Mouse (Mus musculus) G1E-ER4 (cell line): ENCODE results near the gene Rpl41. TPM values are rescaled to one million over a fixed set of nuclear protein-coding genes. Genes with fewer than 3 reads are reported as not detected.

Experiments
- GATA1 ChIP-seq: IDR thresholded peaks from one replicate; pipeline ENCODE4 v1.8.0; 2012; ENCODE audit warnings: low read length, inconsistent platforms
- polyA plus RNA-seq: library from polyadenylated mRNA; stranded (reverse); fragments of >175 nt; gene quantifications from 2 replicates; pipeline ENCODE4 v1.2.3, GENCODE M21; 2012

The Rpl41 gene
- polyA plus RNA-seq, 1 experiment = 8,707 TPM

DNA sequence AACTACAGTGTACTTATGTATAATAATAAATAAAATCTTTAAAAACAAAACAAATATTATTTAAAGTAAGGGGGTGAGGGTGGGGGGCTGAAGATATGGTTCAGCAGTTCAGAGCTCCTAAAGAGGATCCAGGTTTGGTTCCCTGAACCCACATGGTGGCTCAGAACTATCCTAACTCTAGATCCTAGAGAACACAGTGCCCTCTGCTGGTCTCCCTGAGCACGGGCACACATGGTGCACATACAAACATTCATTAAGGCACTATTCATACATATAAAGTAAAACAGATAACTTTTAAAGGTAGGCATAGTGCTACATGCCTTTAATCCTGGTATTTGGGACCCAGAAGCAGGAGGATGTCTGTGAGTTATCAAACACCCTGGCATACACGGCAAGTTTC lies 26.0 kb upstream of the Rpl41 start:
- no peak for TF ChIP-seq GATA1

DNA sequence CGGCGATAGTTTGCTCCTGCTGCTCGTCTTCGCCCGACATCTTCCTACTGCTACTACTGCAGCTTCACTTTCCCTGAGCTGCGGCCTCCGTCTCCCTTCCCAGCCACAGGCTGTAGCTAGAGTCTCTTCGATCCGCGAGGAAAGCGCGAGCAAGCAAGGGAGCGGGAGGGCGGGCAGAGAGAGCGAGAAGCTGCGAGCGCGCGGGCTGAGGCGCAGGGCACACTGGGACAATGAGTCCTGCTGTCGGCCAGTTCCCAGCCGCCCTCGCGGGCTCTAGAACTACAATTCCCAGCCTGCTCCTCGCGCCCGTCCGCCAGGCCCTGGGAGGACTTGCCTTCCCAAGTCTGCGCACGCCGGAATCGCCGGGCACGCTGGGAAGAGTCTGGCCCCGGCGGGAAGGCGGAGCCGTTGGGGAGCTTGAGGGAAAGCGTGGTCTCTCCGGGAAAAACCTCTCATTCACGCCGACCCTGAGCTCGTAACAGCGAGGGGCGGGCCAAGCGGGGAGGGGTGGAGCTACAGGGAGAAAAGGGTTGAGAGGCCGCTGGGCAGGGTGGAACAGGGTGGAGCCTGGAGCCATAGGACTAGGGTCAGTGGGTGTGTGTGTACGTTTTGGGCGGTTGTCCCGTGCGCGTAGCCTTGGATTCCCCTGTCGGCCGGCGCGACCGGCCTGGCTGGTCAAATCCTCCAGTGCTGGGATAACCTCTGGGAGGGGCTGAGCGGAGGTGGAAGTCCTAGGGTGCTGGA lies 16.9 kb upstream of the Rpl41 start, which contains the start of gene Pa2g4:
Pa2g4 (minus strand) TSS at position 200 of the 744 bp plus-strand sequence.
- TF ChIP-seq GATA1 = no peak

DNA sequence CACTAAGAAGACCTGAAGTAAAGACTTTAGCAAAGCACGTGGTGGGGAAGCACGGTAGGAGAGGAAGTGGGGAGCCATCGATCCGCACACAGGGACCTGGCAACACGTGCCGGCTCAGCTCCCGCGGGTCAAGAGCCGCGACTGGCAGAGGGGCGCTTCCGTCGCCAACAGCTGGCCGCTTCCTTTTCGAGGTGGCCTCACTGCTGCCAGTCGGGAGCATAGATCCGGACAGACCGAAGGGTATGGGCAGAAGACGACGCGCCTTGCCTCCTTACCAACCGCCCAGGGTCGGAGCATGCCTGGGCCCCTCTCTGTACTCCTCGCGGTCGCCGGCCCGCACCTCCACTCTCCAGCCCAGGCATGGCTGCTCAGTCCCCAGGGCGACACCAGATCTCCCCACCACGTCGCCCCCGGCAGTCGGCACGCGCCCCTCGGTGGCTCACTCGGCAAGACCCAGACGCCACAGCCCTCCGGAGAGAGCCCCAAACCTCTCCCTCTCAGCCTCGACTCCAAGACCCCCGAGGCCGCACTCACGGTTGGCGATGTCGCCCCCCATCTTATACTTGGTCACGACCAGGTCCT lies 16.2 kb upstream of the Rpl41 start:
- TF ChIP-seq GATA1 = no peak

DNA sequence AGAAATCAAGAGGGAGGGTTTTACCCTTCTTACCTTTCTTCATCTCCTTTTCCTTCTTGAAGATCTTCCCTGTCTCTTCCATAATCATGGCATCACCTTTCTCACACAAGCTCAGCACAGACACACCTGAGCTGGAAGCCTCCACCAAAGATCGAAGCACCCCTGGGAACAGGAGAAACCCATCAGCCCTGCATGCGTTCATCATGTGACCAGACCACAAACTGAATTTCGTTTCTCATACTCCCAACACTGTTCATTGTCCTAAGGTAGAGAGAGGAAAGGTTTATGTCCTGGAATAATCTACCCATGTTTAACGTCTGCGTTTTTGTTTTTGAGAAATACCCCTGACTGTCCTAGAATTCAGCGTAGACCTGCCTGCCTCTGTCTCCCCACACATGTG lies 14.4 kb upstream of the Rpl41 start:
- TF ChIP-seq GATA1 = no peak

DNA sequence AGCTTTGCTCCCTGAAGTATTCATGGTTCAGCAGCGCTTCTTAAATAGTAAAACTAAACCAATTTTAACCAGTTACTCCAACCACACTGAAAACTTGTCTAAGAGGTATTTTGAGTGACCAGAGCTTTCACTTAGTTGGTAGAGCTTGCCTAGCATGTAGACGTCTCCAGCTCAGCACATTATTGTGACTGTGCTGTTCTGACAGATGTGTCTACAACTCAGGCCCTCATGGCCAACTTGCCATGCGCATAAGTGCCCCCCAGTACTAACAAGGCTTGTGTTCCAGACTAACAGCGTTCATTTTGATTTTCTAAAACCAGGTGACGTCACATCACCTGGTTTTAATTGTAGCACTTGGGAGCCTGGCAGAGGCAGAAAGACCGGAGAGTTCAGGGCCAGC lies 7.9 kb upstream of the Rpl41 start:
- no peak for TF ChIP-seq GATA1

DNA sequence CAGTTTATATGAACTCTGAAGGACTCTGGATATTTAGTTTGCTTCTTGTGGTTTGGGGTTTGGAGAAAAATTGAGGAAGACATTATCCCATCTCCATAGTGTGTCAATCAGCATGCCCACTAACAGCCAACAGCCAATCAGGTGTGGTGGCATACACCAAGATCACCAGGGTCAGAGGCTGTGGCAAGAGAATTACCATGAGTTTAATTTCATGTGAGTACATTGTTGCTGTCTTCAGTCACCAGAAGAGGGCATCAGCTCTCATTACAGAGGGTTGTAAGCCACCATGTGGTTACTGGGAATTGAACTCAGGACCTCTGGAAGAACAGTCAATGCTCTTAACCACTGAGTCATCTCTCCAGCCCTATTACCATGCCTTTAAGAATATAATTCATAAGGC lies 7.2 kb upstream of the Rpl41 start:
- TF ChIP-seq GATA1 = no peak

- TF ChIP-seq GATA1 = no peak
Observed at GRCm38 (mm10) chr10:128547361-128548032, 1.6 kb downstream of the Rpl41 start, which contains the start of gene Zc3h10. Gene Zc3h10, minus strand, starts transcription at chr10:128547774.

GRCm38 (mm10) chr10:128546787-128547186 lies 2.3 kb downstream of the Rpl41 start:
- TF ChIP-seq GATA1 = no peak

- no peak for TF ChIP-seq GATA1
Observed at GRCm38 (mm10) chr10:128546361-128546760, 2.7 kb downstream of the Rpl41 start.

GRCm38 (mm10) chr10:128545570-128545898 lies 3.6 kb downstream of the Rpl41 start:
- no peak for TF ChIP-seq GATA1

GRCm38 (mm10) chr10:128544674-128545569 lies 4.2 kb downstream of the Rpl41 start:
- no peak for TF ChIP-seq GATA1

DNA sequence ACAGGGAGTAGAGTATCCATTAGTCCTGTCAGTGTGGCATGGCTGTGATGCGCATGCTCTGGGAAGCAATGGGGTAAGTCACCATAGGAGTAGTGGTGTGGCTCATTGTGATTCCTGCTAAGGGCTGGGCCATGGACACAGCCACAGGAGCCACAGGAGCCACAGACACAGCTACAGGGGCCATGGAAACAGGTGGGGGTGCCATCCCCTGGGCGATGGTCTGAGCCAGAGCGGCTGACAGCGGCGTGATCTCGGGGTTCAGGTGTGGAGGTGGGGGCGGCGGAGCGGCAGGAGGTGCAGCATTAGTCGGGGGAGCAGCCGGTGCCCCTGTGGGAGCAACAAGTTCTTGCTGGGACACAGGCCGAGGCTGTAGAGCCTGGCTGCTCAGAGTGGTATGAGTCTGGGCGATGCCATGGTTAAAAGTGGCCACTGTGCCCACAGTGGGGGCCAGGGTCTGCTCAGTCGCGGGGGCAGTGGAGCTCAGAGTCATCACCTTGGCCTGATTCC lies 4.9 kb downstream of the Rpl41 start:
- no peak for TF ChIP-seq GATA1

- TF ChIP-seq GATA1 = no peak
Observed at GRCm38 (mm10) chr10:128543100-128543499, 6.0 kb downstream of the Rpl41 start.

DNA sequence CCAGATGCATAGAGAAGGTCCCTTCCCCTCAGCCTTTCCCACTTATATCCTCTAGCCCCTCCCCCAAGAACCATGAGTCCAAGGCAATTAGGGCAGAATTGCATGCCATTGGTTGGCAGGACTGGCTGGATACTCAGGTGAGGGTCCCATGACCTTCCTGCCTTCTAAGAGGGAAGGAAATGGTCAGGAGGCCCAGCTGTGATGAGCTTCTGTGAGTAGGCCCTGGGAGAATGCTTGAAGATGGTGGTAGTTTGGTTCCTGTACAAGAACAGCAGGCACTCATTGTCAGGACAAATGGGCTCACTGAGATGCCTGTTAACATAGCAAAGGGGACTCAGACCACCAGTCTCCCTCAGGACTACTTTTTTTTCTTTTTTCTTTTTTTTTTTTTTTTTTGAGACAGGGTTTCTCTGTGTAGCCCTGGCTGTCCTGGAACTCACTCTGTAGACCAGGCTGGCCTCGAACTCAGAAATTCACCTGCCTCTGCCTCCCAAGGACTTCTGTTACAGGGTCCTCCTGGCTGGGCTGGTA lies 10.7 kb downstream of the Rpl41 start:
- no peak for TF ChIP-seq GATA1

- TF ChIP-seq GATA1 = no peak
Observed at GRCm38 (mm10) chr10:128536266-128536940, 12.7 kb downstream of the Rpl41 start.
